Mouse (Mus musculus): ENCODE results near the gene Nfib.

Gene Nfib

GRCm38 (mm10) chr4:82364696-82365385 is 340.7 kb downstream of the Nfib start:
- in situ Hi-C loops (cut with MboI, MseI) = no loop called here

- in situ Hi-C loops (cut with MboI, MseI) = no loop called here
These were observed 341.6 kb downstream of the Nfib start for GRCm38 (mm10) chr4:82363951-82364350.

DNA sequence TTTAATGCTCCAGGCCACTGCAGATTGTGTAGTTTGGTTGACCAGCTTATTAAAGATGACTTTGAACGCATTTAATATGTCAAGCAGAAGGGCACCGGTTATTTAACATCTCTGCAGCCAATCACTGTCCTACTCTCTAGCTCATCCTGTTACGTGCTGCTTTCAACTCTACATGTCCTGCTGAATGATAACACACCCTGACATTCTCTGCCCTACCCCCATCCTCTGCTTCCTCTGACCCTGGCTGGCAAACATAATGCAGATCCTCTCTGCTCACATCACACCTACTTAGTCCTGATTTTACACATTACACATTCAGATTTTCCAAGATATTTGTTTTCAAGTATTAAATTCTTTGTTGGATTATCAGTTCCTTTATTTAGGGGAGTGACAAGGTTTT is 343.3 kb downstream of the Nfib start:
- in situ Hi-C loops (cut with MboI, MseI) = no loop called here

GRCm38 (mm10) chr4:82360081-82360511 is 345.5 kb downstream of the Nfib start:
- in situ Hi-C loops (cut with MboI, MseI) = no loop called here

GRCm38 (mm10) chr4:82359110-82359509 is 346.4 kb downstream of the Nfib start:
- in situ Hi-C loops (cut with MboI, MseI) = no loop called here

- in situ Hi-C loops (cut with MboI, MseI) = no loop called here
These were observed 356.5 kb downstream of the Nfib start for GRCm38 (mm10) chr4:82349006-82349405.

GRCm38 (mm10) chr4:82344787-82345186 is 360.8 kb downstream of the Nfib start:
- in situ Hi-C loops (cut with MboI, MseI) = no loop called here

- in situ Hi-C loops (cut with MboI, MseI) = no loop called here
These were observed 361.3 kb downstream of the Nfib start for GRCm38 (mm10) chr4:82344224-82344623.

- in situ Hi-C loops (cut with MboI, MseI) = no loop called here
These were observed 366.6 kb downstream of the Nfib start for GRCm38 (mm10) chr4:82338930-82339329.

DNA sequence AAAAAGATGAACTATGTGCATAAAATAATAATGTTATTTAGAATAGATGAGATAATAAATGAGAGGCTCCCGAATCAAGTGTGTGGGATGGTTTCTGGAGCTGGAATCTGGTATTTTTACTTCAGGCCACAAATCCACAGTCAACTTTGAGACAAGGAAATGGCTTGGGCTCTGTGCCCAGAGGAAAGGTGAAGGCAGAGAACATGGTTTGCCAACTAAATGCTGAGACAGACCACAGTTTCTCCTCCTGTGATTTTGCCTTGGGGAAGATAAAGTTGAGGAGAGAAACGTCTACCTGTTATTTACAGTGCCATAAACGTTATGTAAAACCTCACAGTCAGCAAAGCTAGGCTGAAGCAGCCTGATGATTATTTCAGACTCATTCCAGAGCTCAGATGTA is 367.1 kb downstream of the Nfib start:
- in situ Hi-C loops (cut with MboI, MseI) = no loop called here

GRCm38 (mm10) chr4:82336951-82337381 is 368.6 kb downstream of the Nfib start:
- in situ Hi-C loops (cut with MboI, MseI) = no loop called here

DNA sequence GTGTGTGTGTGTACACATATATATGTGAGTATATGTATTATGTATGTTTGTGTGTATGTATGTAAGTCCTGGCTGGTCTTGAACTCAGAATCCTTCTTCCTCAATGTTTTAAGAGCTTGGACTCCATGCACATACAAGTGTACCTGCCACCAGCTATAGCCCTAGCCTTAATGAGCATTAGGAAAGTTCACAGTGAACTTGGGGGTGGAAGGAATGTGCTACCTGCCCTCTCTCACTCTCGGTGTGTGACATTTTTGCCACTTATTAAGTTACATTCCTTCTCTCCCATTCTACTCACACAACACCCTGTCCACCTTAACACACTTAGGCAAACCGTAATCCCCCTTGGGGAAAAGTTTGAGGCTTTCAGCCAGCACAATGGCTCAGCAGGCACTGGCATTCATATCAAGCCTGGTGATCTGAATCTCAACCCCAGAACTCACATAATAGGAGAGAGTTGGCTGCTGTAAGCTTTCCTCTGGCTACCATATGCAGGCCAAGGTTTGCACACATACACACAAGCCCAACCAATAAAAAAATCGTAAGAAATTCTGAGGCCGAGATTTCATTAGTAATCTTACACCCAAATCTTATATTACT is 370.2 kb downstream of the Nfib start:
- in situ Hi-C loops (cut with MboI, MseI) = no loop called here

GRCm38 (mm10) chr4:82333413-82333812 is 372.1 kb downstream of the Nfib start:
- in situ Hi-C loops (cut with MboI, MseI) = no loop called here

- in situ Hi-C loops (cut with MboI, MseI) = no loop called here
These were observed 375.5 kb downstream of the Nfib start for GRCm38 (mm10) chr4:82330095-82330494.

DNA sequence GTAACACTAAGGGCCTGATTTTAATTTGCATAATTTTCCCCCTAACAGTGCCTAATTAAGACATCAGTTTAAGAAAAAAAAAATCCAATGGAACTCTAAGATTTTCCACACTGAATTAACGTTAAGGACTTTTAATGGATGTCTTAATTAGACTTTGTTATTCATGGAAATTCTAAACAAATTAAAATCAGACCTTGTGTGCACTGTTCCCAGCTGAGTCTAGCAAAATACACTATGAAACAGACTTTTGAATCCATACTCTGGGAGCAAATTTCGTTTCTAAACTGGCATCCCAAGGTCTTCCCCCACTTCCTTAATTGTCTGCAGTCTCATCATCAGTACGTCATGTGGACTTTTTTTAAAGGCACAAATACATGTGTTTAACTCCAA is 379.4 kb downstream of the Nfib start:
- in situ Hi-C loops (cut with MboI, MseI) = no loop called here

GRCm38 (mm10) chr4:82325409-82326139 is 380.0 kb downstream of the Nfib start:
- in situ Hi-C loops (cut with MboI, MseI) = no loop called here

DNA sequence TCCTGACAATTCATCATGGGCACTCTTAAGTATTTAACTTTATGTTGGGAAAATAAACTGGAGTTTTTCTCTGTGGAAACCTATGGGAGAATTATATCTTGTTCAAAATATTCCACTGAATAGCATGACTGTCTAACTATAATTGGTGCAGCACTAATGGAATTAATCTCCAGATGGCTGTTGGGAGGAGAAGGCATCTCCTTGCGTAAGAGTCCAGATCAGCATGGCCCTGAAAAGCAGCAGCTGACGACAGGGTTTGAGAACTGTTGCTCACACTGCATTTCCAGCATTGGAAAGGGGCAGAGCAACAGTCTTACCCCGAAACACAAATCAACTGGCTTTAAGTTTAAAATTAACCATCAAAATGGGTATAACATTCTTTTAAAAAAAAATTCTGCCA is 380.6 kb downstream of the Nfib start:
- in situ Hi-C loops (cut with MboI, MseI) = no loop called here

DNA sequence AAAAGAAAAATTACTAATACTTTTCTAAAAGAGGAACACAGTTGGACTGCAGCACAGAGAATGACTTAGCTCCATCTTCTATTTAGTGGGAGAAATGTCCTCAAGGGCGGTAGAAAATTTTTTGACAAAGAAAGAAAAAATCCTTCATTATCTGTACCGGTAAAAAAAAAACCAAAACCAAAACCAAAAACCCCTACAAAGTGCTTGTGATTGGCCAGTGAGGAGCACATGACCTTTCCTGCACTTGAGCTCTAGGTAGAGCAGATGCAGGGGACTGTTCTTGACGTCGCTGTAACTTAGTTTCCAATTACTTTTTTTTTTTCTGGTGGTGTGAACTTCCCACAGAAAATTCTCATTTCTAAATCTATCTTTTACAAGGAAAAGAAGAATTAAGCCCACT is 384.5 kb downstream of the Nfib start:
- in situ Hi-C loops (cut with MboI, MseI) = no loop called here

DNA sequence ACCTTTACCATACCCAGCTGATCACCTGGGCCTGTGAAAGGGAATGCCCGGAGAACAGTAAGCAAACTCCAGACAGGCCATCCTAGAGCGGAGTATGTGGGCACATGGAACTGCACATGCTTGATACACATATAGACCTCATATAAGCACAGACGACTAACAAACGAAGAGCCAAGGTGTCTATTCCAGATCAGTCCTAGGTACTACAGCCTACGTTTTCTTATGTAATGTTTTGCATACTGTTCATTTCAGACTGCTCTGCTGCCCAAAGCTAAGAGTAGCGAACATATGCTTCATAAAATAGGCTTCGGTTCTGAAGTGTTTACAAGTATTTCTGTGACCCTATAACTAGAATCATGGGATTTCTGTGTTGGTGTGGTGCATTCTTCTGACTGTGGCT is 386.2 kb downstream of the Nfib start:
- in situ Hi-C loops (cut with MboI, MseI) = no loop called here

- in situ Hi-C loops (cut with MboI, MseI) = no loop called here
These were observed 389.4 kb downstream of the Nfib start for GRCm38 (mm10) chr4:82316168-82316567.

DNA sequence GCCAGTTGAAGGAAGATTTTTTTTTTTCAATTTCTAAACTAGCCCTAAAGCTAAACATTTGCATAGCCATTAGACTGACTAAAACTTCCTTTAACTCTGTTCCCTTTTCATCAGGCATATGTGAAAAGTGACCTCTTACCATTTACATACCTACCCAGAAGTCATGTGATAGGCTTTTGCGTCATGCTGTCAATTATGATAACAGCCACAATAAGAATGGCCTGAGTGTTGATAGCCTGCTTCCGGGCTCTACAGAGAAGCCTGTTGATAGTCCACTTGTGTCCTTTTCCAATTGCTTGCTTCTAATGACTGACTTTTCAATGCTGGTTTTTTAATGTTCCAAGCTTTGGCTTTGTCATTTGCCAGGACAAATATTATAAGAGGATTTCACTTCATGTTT is 389.8 kb downstream of the Nfib start:
- in situ Hi-C loops (cut with MboI, MseI) = no loop called here

GRCm38 (mm10) chr4:82310924-82311734 is 394.4 kb downstream of the Nfib start:
- in situ Hi-C loops (cut with MboI, MseI) = no loop called here
